Mouse (Mus musculus): Measurements from ENCODE around the gene Gga2.

Gene Gga2

DNA sequence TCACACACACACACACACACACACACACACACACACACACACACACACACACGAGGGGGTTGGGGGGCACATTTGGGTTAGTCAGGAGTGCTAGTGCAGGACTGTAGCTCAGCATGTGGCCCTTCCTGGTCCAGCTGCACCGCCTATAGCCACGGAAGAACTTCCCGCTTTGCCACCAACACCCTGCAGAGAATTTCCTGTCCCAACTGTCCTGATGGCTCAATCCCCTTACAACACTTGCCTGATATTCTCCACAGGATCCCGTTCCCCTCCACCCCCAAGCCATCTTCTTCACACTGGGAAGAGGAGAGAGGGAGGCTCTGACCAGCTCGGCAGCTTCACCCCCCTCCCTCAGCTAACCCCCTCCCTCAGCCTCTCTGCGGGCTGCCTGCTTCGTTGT is 20.6 kb downstream of the Gga2 start:
- no peak for DNase-seq (ENCODE audit: extremely low spot score)

DNA sequence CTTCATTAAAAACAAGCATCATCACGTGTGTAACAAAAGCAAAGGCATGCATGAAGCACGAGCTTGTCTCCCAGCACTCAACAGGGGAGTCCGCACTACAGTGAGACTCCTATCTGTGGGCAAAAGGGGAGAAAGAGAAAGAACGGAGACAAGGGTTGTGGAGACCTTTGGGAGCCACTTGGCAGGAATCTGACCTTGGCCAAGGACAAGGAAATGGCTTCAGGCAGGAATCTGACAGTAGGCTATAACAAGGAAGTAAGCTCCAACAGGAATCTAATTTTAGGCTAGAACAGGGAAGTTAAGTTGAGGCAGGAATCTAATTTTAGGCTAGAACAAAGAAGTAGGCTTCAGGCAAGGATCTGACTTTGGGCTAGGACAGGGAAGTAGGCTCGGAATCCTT is 25.1 kb downstream of the Gga2 start:
- no peak for DNase-seq (ENCODE audit: extremely low spot score)

DNA sequence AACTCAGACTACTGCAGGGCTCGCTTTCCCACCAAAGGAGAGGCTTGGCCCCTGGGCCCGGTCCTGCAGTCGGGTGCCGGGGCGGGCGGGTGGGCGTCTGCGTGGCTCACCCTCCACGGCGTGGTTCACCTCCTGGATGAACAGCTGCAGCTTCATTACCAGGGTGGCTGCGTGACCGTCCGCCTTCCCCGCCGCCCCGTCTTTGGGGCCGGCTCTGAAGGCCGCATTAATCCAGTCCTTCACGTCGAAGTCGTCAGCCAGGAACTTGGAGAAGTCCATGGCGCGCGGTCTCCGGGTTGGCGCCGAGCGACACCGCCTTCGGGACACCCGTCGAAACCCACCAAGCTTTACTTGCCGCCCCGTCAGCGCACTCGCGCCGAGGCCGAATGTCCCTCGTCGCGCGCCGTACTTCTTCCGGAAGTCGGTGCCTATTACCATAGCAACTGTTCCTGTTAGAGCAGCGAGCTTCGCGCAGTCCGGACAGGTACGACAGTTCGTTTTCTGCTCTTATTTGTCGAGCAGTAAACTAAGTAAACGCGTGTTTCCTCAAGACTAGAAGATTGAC is 39.6 kb downstream of the Gga2 start, which contains the start of gene Cog7:
TSS of gene Cog7 (minus strand) at position 405 of the 565 bp plus-strand sequence.
- peak; percentile 88 for DNase-seq (ENCODE audit: extremely low spot score)

- DNase-seq (ENCODE audit: extremely low spot score): peak; percentile 42
Observed at GRCm38 (mm10) chr7:121975031-121975430, 46.0 kb downstream of the Gga2 start.

- DNase-seq (ENCODE audit: extremely low spot score): no peak
Observed at GRCm38 (mm10) chr7:121971698-121972097, 49.3 kb downstream of the Gga2 start.

- no peak for DNase-seq (ENCODE audit: extremely low spot score)
Observed at GRCm38 (mm10) chr7:121970250-121970649, 50.8 kb downstream of the Gga2 start.

DNA sequence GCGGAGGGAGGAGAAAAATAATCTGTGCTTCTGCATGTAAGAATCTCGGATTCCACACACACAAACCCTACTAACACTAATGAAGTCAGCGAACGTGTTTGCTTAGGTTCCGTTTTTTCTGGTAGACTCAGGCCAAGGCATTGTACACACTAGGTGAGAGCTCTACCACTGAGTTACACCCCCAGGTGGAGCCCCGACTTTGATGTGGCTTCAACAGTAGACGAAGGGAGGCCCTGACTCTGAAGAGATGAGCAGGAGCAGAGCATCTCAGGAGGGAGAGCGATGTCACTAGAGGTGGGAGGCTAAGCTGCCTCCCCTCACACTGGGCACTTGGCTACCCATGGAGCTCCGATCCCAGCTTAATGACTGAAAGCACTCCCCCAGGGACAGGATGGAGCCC is 52.2 kb downstream of the Gga2 start:
- no peak for DNase-seq (ENCODE audit: extremely low spot score)

DNA sequence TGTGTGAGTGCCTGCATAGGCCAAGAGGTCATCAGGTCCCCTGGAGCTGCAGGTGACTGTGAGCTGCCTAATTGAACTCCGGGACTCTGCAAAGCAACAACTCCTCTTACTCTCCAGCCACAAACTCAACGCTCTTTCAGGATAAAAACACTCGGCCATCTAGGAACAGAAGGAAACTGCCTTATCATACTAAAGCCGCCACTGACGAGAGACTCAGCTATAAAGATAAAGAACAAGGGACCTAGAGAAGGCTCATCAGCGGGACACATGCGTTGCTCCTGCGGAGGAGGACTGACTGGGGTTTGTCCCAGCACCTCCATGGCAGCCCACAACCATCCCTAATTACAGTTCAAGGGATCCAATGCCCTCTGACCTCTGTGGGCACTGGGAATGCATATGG is 52.8 kb downstream of the Gga2 start:
- DNase-seq (ENCODE audit: extremely low spot score): no peak

DNA sequence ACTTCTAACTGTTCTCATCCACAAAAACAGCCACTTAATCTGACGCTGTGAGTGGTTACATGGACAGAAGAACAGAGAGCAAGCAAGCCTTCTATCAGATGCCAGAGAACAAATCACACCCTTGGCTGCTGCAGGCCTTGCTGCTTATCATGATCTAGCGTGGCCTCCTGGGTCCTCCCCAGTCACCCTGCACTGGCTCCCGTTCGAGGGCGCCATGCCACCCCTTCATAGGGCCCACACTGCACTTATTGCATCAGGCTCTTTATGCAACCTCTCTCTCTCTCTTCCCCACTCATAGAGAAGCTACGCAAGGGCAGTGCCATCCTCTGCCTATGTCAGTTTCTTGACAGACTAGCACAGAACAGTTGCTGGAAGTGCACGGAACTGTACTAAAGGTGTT is 54.9 kb downstream of the Gga2 start:
- no peak for DNase-seq (ENCODE audit: extremely low spot score)

- DNase-seq (ENCODE audit: extremely low spot score): peak; percentile 34
Observed at GRCm38 (mm10) chr7:121963883-121964398, 57.1 kb downstream of the Gga2 start.

DNA sequence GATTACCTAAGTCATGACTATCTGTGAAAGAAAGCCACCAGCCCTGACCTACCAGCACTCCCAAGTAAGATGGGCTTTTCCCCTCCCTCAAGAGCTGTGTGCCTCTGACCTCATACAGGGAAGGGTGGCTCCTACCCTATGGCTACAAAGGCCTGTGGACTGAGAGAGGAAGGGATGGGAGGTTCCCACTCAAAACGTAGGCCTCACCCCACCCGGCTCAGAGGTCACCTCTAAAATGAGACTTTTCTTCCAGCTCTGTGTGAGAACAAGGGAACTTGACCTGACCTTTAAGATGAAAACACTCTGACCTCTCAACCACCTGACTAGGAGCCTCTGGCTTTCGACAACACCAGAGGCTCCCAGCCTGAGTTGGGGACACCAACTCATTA is 58.5 kb downstream of the Gga2 start:
- no peak for DNase-seq (ENCODE audit: extremely low spot score)

DNA sequence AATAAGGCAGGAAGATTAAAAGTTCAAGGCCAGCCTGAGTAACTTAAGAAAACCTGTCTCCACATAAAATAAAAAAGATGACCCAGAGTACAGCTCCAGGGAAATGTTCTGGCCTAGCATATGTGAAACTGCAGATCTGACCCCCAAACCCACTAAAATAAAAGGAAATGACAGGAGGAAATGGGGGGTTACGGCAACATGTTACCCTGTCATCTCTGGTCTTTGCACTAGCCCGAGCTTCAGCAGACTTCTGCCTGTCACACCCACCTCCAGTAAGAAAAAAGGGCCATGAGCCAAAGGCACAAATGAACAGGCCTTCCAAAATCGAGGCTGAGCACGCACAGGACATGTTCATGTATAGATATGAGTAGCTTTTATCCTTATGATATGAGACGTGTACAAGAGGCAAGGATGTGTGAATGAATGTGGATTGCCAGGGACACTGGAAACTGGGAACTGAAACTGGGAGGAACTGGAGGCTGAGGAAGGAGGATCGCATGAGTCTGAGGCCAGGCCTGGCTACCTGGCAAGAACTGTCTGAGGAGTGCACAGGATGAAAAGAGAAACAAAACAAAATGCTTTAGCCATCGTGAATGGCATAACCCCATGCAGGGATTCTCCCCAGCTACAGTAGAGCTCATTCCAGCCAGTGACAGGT is 59.0 kb downstream of the Gga2 start:
- DNase-seq (ENCODE audit: extremely low spot score): no peak

GRCm38 (mm10) chr7:121955802-121956201 is 65.2 kb downstream of the Gga2 start:
- DNase-seq (ENCODE audit: extremely low spot score): no peak

GRCm38 (mm10) chr7:121954891-121955669 is 65.9 kb downstream of the Gga2 start:
- DNase-seq (ENCODE audit: extremely low spot score): no peak

GRCm38 (mm10) chr7:121947513-121947912 is 73.5 kb downstream of the Gga2 start:
- no peak for DNase-seq (ENCODE audit: extremely low spot score)

DNA sequence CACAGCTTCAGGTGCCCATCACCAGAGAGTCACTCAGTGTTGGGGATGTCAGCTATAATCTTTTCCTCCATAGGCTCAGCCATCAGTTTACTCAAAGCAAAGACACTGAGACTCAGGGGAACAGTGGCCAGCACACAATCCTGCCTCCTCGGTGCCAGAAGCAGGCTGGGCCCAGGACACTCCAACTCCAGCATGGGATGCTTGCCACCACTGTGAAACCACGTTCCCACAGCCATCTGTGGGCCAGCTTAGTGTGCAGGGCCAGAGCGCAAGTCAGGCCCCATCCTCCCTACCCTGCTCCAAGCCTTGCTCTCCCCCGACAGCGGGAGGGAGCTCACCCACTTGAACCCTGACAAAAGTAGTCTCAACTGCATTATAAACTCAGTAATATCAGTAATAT is 74.8 kb downstream of the Gga2 start:
- no peak for DNase-seq (ENCODE audit: extremely low spot score)

- DNase-seq (ENCODE audit: extremely low spot score): no peak
Observed at GRCm38 (mm10) chr7:121942371-121942770, 78.7 kb downstream of the Gga2 start.

DNA sequence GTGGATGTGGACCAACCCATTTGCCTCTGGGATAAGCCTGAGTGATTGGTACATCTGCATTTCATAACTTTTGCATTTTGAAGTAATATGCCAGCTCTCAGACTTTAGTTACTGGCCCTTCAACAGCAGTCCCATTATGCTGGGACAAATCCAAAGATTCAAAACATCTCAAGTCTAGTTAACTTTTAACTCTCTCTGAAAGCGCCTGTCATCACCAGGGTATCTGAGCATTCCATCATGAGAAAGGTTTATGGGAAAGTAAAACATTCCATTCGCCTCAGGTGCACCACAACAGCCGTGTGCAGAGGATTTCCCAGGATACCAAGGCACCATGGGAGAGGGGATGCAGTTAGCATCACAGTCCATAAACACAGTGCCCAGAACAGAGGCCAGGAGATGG is 79.4 kb downstream of the Gga2 start:
- DNase-seq (ENCODE audit: extremely low spot score): no peak

- no peak for DNase-seq (ENCODE audit: extremely low spot score)
Observed at GRCm38 (mm10) chr7:121941016-121941415, 80.0 kb downstream of the Gga2 start.

DNA sequence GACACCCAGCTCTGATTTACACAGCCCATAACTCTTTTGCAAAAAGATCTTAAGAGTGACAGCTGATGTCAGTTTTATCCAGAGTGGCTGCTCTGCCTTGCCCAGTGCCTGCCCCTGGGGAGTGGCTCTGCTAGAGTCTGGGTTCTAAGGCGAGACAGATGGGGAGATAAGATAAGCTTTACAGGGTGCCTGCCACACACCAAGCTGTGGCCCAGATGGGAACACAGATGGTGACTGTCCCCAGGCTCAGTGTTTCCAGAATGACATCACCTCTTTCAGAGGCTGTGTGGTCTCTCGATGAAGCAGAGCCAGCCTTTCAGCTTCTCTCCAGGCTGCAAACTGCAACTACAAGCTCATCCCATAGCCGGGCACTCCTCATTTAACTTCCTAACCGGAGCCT is 81.3 kb downstream of the Gga2 start:
- no peak for DNase-seq (ENCODE audit: extremely low spot score)

DNA sequence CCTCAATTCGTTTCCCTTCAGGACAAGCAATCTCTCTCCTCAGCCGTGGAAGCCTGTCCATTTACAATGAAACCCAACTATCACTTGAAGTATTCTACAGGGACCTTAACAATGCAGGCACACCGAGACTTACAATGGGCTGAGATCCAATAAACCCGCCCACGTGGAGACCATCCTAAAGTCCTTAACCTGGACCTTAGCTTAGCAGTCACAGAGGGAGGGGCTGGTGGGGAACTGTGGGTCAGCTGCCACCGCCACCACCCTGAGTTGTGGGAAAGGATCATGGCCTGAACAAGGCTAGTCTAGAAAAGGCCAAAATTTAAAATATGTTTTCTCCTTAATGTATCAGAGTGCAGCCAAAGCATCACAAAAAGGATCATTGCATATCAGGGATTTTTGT is 81.8 kb downstream of the Gga2 start:
- DNase-seq (ENCODE audit: extremely low spot score): no peak

- DNase-seq (ENCODE audit: extremely low spot score): no peak
Observed at GRCm38 (mm10) chr7:121938124-121938891, 82.7 kb downstream of the Gga2 start.

All from embryo, embryonic 9.5 days (tissue).